Mouse (Mus musculus) hematopoietic stem cell, adult 5-6 weeks (primary cell): Measurements from ENCODE around the gene Fmc1. TPM values are rescaled to one million over a fixed set of nuclear protein-coding genes. Genes with fewer than 3 reads are reported as not detected.
A peak's percentile ranks its signal among the peaks of the same experiment; 100 is the strongest.
"Not testable (repeated sequence)": the region's sequence is repeated elsewhere in the genome, so short reads cannot be mapped to it uniquely, and the experiment has no call there.

Source experiments
- ATAC-seq, 2 experiments: fragments of 125-278 bp in 1 of 2; replicated peaks in 1 of 2; 2 replicates each; pipeline ENCODE4 v1.8.0; 2016 to 2017; ENCODE audit warnings: inconsistent platforms in 2 of 2, mild to moderate bottlenecking in 2 of 2, moderate number of reproducible peaks in 2 of 2, low read depth in 1 of 2, moderate TSS enrichment in 1 of 2; ENCODE audit not compliant: low FRiP score in 2 of 2, poor library complexity in 2 of 2, severe bottlenecking in 2 of 2, insufficient read depth in 1 of 2, low TSS enrichment in 1 of 2
- total RNA-seq: library from RNA; stranded (forward); fragments of 172-1452, 232-1000 nt; gene quantifications from 2 replicates; pipeline ENCODE4 v1.2.3, GENCODE M21; 2017

Fmc1 gene
- total RNA-seq = 40.5 and 47.7 TPM in 2 replicates

DNA sequence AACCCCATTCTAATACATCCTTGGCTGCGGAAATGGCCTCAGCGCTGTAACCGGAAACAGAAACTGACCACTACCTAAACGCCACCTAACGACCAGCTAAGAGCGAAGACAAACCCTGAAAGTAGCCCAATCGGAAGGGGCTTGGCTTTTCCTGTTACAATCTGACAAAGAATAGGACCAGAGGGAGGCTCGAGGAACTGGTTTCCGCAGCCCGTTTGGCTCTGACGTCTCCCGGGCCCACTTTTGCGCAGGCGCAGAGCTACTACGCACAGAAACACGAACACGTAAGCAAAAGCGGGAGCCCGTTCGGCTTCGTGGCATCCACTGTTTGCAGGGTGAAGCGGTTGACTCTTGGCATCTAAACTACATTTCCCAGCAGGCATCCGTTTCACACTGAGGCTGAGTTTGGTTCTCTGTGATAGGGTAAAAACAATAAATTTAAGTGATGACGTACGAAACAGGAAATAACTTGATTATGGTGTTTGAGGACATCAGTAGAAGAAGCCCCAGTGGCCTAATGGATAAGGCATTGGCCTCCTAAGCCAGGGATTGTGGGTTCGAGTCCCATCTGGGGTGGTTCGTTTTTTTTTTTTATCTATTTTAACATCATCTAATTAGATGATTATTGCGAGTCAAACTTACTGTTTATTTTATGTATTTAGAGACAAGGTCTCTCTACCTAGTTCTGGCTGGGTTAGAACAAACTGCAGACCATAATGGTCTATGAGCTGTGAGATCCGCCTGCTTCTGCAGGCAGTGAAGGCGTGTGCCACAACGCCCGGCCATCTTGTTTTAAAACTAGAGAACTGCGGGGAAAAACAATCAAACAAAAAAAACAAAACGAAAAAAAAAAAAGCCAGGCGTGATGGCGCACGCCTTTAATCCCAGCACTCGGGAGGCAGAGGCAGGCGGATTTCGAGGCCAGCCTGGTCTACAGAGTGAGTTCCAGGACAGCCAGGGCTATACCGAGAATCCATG is at the start of gene Fmc1:
Fmc1 (plus strand) TSS at position 75 of the 978 bp plus-strand sequence.
- peak; percentile 81 to 88 for ATAC-seq

DNA sequence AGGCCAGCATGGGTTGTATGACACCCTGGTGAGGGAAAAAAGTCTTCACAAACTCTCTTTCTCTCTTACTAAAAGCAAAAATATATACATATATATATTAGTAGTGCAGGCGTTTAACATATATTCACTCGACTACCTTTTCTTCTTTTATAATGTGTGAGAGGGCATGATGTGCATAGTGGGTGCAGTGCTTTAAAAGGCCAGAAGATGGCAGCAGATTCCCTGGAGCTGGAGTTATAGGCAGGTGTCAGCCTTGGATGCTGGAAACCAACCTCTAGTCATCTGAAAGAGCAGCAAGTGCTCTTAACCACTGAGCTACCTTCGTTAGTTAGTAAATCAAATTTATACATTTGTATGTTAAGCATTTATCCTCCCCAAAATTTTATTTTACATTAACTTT is 40.8 kb upstream of the Fmc1 start:
- peak; percentile 56 to 75; a peak in 3 of 4 replicates for ATAC-seq

DNA sequence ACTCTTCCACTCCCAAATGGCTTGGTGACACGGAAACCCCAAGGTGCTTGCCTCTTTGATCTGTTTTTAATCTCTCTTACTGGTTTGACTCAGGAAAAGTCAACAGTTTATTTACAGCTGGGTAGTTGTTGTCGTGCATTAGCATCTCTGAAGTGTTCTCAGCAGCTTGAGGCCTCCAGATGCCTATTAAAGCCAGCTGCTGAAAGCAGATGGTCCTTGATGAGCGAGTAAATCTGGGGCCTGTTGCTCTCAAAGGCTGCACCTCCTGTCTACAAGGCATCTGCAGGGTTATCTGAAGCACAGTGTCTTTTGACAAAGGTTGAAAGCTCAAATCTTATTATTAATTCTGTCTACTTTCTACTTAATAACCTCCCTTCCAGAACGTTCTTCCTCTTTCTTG is 37.7 kb upstream of the Fmc1 start:
- no peak for ATAC-seq

DNA sequence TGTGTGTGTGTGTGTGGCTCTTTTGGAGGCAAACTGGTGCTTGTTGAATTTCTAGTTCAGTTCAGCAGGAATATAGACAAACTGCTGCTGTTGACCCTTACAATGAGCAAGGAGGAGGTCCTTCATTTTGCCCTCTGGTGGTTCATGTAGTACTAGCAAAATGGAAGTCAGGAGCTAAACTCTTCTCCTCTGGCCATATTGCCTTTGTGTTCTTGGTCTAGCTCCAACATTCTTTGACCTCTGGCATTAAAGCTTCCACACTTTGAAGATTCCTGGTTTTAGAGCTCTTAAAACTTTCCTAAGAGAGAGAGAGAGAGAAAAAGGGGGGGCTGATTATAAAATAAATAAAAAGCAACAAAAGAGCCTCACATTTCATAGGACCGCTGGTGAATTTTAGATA is 21.2 kb upstream of the Fmc1 start:
- ATAC-seq = no peak

DNA sequence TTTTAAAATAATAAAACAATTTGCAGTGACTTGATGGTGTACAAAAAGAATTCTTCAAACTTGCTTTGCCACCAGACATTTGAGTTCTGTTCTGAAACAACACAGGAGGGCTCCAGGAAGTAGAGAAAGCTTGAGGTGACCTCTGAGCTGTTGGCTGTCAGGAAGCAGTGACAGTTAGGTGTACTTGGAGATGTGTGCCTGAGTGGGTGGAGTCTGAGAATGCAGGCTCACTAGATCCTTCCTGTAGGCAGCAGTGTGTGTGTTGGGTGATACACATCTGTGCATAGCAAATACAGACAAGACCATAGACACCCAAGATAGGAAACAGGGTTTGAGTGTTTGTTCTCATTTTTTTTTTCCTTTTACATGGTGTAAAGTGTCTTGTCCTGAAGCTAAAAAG is 20.5 kb upstream of the Fmc1 start:
- peak; percentile 27 to 53; a peak in 2 of 4 replicates for ATAC-seq

DNA sequence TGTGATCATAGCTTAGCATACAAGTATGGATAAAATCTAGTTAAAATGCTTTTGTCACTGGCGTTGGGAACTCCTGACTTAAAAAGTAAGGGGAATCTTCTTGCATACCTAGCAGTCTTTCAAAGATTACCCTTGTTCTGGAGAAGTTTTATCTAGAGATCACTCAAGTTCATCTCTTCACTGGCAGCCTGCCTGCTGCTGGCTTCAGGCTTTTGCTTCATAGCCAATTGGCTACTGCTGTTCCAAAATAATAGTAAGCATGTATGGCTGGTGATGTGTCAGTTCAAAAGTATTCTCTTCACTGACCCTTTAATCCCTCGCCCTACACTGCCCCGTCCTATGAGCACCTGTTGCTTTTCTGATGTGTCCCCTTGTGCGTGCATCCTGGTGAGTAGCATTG is 18.1 kb upstream of the Fmc1 start:
- ATAC-seq = no peak

DNA sequence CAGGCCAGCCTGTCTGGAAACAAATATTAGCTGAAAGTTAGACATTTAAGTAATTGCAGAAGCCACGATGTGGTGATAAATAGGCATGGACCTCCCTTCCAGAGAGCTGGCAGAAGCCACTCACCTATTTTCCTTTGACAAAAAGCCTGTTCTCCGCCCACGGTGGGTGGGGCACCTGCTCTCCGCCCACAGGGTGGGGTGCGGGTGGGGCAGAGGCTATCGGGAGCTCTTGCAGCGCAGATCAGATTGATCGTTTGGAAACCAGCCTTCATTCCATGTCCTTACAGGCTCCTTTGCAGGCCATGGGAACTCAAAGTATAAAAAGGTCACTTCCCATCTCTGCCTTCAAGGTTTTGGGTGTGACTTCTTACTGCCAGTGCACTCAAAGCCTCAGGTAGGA is 9.5 kb upstream of the Fmc1 start:
- no peak for ATAC-seq

DNA sequence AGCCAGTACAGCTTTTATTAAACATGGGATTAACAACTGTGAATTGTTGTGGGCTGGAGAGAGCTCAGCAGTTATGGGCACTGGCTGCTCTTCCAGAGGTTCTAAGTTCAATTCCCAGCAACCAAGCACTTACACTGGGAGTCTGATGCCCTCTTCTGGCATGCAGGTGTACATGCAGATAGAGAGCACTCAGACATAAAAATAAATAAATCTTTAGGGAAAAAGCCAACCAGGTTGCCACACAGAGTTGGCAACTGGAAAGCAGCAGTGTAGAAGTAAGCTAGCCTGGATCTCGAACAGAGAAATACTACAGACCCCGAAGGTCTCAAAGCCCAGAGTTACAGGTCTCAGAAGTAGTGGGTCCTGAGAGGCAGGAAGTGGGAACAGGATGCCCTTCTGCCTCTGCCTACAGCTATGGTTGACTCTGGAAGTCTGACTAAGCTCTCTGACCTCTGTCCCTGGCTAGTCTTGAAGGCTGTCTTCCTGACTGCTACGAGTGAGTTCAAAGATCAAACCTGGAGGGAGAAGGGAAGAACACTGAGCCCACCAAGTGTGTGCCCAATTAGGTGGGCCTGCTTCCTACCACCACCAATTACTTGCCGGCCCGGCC is 2.0 kb upstream of the Fmc1 start:
- ATAC-seq = no peak

DNA sequence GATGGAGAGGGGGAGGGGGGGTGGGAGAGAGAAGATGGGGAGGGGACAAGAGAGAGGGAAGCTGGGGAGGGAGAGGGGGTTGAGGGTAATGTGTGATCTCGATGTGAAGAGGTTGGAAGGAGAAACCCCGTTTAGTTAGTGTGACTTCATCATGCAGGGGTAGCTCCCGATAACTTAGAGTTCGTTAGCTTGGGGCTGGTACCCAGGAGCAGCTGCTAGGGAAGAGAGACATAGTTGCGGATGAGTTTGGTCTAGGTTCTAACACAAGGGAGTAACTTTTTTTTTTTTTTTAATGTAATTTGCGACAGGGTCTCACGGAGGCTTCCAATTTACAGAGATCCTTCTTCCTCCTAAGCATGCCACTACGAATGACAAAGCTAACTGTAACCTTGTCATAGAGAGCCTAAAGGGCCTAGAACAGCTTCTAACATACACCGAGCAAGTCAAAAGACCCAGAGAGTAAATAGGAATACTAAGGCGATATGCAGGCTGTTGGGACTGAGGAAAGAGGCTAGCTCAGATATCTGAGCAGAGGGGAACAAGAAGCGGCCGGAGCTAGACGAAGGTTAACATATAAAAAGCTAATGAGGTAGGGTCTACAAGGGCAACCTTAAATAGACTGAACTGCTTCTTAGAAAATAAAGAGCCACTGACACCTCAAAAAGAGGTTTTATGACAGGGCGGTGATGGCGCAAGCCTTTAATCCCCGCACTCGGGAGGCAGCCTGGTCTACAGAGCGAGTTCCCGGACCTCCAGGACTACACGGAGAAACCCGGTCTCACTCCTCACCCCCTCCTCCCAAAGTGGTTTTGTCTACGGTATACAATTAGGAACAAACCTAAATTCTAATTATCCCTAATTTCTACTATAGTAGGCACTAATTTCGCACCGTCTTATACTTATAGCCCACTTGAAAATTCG is 542 bp upstream of the Fmc1 start:
- peak; percentile 1 to 3; a peak in 2 of 4 replicates for ATAC-seq

DNA sequence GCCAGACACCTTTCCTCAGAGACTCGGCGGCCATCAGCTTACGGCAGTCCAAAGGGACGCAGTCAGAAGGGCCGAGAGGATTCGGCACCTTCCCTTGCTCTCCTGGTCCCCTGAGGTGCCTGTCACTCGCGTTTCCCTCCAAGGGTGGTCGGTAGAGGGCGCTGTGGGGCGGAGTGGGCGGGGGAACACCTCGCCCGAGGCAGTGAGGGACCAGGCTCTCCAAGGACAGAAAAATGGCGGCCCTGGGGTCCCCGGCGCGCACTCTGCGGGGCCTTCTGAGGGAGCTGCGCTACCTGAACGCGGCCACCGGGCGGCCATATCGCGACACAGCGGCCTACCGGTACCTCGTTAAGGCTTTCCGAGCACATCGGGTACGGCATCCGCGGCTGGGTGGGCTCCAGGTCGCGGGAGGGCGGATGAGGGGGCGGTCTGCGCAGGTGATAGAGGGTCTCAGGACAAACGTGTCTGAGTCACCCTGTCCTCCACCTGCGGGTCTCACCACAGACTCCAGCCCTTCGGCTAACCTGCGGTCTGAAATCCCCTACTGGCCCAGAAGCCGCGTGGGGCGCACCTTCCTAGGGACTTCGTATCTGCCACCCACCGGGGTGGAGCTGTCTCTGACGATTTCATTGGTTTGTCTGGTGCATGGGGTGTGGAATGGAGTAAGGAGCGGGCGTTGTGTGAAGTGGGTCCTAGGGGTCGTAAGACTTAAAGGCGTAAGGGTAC is 1.5 kb downstream of the Fmc1 start:
- ATAC-seq = peak; percentile 65 to 74

DNA sequence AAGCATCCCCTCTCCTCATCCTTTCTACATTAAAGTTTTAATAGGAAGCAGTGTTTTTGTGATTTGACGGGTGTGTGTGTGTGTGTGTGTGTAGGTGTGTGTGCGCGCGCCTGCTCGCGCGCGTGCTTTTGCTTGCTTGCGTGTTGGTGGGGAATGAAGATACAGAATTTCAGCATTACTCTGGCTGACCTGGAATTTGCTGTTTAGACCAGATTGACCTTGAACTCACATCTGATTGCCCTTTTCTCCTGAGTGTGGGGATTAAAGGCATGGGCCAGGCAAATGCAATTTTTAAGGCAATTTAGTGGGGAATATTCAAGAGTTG is 2.0 kb downstream of the Fmc1 start:
- no peak for ATAC-seq

DNA sequence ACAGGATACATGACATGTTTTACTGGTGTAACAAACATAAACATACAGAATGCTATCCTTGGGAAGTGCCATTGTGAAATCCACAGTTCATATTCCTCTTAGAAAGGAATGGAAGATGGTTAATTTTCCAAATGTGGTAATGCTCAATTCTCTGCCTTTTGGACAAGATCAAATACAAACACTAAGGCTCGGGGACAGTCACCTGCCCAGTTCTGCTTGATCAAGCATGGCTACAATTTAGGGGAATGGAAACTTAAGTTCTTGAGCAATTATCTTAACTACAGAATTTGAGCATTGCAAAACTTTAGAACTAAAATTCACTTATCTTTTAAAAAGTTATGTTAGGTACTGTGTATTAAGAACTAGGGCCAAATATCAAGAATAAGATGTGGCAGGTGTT is 2.5 kb downstream of the Fmc1 start:
- ATAC-seq = no peak

DNA sequence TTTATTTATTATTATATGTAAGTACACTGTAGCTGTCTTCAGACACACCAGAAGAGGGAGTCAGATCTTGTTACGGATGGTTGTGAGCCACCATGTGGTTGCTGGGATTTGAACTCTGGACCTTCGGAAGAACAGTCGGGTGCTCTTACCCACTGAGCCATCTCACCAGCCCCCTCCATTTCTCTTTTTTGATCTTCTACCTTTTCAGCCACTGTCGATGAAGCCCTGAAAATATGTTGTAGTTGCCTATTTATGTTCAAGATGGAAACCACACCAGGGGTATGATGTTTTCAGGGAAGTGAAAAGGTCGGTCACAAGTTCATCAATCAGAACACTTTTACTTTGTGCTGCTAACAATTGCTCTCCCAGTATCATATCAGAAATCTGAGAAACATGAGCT is 10.8 kb downstream of the Fmc1 start:
- not testable (repeated sequence) for ATAC-seq

DNA sequence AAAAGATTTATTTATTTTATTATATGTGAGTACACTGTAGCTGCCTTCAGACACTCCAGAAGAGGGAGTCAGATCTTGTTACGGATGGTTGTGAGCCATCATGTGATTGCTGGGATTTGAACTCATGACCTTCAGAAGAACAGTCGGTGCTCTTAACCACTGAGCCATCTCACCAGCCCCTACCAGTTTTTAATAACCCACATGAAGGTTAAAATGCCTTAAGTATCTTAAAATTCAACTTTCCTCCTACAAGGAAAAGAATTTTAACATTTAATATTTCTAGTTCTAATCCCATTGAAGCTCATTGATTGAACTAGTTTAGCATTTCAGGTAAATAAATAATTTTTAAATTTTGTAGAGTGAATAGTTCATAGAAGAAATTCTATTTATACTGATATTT is 13.7 kb downstream of the Fmc1 start:
- ATAC-seq = not testable (repeated sequence)

DNA sequence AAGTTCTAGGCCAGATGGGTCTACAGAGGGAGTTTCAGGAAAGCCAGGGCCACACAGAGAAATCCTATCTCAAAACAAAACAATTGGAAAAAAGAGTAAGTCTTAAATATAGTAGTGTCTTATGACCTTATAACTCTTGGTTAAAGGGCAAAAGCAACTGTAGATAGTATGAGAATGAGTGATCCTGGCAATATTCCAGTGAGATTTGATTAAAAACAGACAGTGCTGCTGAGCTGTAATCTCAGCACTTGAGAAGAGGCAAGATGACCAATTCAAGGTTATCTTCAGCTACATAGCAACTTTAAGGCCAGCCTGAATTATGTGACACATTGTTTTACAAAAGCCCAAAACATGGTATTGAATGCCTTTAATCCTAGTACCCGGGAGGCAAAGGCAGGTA is 14.4 kb downstream of the Fmc1 start:
- no peak for ATAC-seq

DNA sequence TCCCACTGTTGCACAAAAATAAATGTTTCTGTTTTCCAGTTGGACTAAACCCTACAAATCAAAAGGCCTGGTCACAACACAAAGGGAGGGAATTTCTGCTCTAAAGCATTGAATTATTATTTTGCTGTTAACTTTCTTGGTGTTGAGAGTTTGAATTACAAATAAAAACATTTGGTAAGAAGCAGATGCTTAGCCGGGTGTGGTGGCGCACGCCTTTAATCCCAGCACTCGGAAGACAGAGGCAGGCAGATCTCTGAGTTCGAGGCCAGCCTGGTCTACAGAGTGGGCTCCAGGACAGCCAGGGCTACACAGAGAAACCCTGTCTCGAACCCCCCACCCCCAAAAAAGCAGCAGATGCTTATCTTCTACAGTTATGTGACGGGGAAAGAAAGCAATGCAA is 15.3 kb downstream of the Fmc1 start:
- ATAC-seq = not testable (repeated sequence)

DNA sequence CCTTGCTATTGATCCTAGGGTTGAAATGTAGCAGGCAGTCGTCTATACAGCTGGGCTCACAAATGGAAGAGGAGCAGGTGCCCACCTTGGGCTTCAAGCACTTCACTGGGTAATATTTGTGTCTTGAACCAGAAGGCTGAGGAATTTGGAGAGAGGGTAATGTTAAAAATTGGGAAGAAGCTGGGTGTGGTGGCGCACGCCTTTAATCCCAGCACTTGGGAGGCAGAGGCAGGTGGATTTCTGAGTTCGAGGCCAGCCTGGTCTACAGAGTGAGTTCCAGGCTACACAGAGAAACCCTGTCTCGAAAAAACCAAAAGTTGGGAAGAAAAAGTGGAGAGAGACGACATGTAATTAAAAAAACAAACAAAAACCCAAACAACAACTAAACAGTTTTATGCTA is 16.5 kb downstream of the Fmc1 start:
- ATAC-seq = not testable (repeated sequence)
